Mouse (Mus musculus): ENCODE results near the gene Relt. TPM values are rescaled to one million over a fixed set of nuclear protein-coding genes. Genes with fewer than 3 reads are reported as not detected.
A peak's percentile ranks its signal among the peaks of the same experiment; 100 is the strongest.

The Relt gene
- polyA plus RNA-seq, 1 experiment: 77.5 TPM

GRCm38 (mm10) chr7:100860450-100860849, 2.8 kb downstream of the Relt start:
- Histone ChIP-seq H3K4me1 (replicated peaks; ENCODE audit: control insufficient read depth, insufficient read depth, low read length) (peaks cover 30% of the 10 kb centered on the region), H3K36me3 (ENCODE audit: control insufficient read depth, insufficient read depth, low read length) (no peaks in the 10 kb centered on the region), H3K27me3 (ENCODE audit: control insufficient read depth, insufficient read depth, low read length) (no peaks in the 10 kb centered on the region), H3K27ac (ENCODE audit: control insufficient read depth, insufficient read depth, low read length) (no peak overlapping the region), H3K4me3 (ENCODE audit: control insufficient read depth, insufficient read depth, low read length) (no peak overlapping the region)
- WGBS: 71% methylated on average over 3 of the region's 3 CpGs
- no peak for DNase-seq
- no peak for TF ChIP-seq CTCF (IDR thresholded peaks at IDR 0.05; ENCODE audit: borderline replicate concordance, control insufficient read depth, extremely low read depth, insufficient read depth, low read length, poor library complexity)
- no peak for TF ChIP-seq POLR2A (IDR thresholded peaks at IDR 0.05; ENCODE audit: control insufficient read depth, extremely low read depth, insufficient read depth, low read length, poor library complexity)

DNA sequence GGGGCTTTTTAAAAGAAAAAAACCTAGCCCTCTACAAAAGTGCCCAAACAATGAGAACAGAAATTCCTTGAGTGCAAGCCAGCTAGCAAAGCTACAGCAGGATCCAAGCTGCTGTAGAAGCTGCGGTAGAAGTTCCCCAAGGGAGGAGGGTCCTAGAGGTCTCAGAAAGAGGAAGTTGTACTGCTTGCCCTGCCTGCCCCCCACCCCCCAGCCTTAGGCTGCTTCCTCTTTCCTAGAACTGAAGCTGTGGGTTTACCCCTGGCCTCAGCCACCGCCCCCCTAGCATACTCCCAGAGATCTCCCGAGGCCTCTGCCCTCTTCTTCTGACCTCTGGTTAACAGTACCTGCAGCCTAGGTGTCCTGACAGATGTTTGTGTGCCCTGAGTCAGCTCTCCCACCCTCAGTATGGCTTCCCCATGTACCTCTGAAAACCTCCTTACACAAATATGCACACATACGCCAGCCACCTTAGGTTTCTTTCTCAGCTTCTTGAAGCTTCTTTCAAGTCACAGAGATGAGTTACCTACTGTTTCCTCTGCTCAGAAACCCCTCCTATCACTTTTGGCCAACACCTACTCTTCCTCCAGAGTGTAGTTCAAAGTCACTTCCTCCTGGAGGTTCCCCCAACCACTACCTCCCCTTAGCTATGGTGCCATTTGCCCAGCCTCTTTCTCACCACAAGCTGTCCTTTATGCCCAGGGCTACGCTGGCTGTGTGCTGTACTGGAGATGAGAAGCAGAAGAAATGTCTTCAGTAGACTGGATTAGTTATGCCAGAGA, 7.3 kb downstream of the Relt start:
- H3K4me3 ChIP-seq (ENCODE audit: control insufficient read depth, insufficient read depth, low read length): peak overlapping the region; percentile 43

GRCm38 (mm10) chr7:100855300-100855699, 7.9 kb downstream of the Relt start:
- no peaks in the 10 kb centered on the region for H3K36me3 ChIP-seq (ENCODE audit: control insufficient read depth, insufficient read depth, low read length)
- TF ChIP-seq POLR2A (IDR thresholded peaks at IDR 0.05; ENCODE audit: control insufficient read depth, extremely low read depth, insufficient read depth, low read length, poor library complexity) (no peak), CTCF (IDR thresholded peaks at IDR 0.05; ENCODE audit: borderline replicate concordance, control insufficient read depth, extremely low read depth, insufficient read depth, low read length, poor library complexity) (no peak)
- DNase-seq: no peak
- peak overlapping the region; percentile 99 for H3K27ac ChIP-seq (ENCODE audit: control insufficient read depth, insufficient read depth, low read length)
- H3K4me1 ChIP-seq (replicated peaks; ENCODE audit: control insufficient read depth, insufficient read depth, low read length): peaks cover 66% of the 10 kb centered on the region
- 10% methylated on average over 4 of the region's 4 CpGs for WGBS
- no peaks in the 10 kb centered on the region for H3K27me3 ChIP-seq (ENCODE audit: control insufficient read depth, insufficient read depth, low read length)
- peak overlapping the region; percentile 43 for H3K4me3 ChIP-seq (ENCODE audit: control insufficient read depth, insufficient read depth, low read length)

More for the DNA sequence above, 7.3 kb downstream of the Relt start:
- Histone ChIP-seq H3K27me3 (ENCODE audit: control insufficient read depth, insufficient read depth, low read length) (no peaks in the 10 kb centered on the region), H3K36me3 (ENCODE audit: control insufficient read depth, insufficient read depth, low read length) (no peaks in the 10 kb centered on the region), H3K27ac (ENCODE audit: control insufficient read depth, insufficient read depth, low read length) (peak overlapping the region; percentile 99), H3K4me1 (replicated peaks; ENCODE audit: control insufficient read depth, insufficient read depth, low read length) (peaks cover 66% of the 10 kb centered on the region)
- peak; percentile 74 for DNase-seq
- 1% methylated on average over 5 of the region's 5 CpGs for WGBS
- no peak for TF ChIP-seq CTCF (IDR thresholded peaks at IDR 0.05; ENCODE audit: borderline replicate concordance, control insufficient read depth, extremely low read depth, insufficient read depth, low read length, poor library complexity)
- TF ChIP-seq POLR2A (IDR thresholded peaks at IDR 0.05; ENCODE audit: control insufficient read depth, extremely low read depth, insufficient read depth, low read length, poor library complexity): no peak

DNA sequence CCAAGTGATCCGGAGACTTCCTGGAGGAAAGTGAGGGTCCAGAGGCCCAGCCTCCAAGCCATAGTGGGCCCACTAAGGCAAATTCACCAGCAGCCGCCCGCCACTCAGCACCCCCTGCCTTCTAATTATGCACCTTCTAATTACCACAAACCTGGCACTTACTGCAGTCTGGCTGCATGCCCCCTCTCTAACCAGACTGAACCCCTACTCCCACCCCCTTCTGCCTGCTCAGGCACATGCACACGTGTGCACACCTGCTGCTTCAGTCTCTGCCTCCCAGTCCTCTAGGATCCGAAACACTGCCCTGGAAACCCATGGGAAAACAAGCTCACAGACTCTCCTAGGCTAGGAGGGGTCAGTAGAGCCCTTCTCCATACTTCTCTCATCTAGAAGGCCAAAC, 8.4 kb downstream of the Relt start:
- TF ChIP-seq CTCF (IDR thresholded peaks at IDR 0.05; ENCODE audit: borderline replicate concordance, control insufficient read depth, extremely low read depth, insufficient read depth, low read length, poor library complexity): no peak
- TF ChIP-seq POLR2A (IDR thresholded peaks at IDR 0.05; ENCODE audit: control insufficient read depth, extremely low read depth, insufficient read depth, low read length, poor library complexity): no peak
- Histone ChIP-seq H3K27me3 (ENCODE audit: control insufficient read depth, insufficient read depth, low read length) (no peaks in the 10 kb centered on the region), H3K36me3 (ENCODE audit: control insufficient read depth, insufficient read depth, low read length) (no peaks in the 10 kb centered on the region), H3K4me1 (replicated peaks; ENCODE audit: control insufficient read depth, insufficient read depth, low read length) (peaks cover 66% of the 10 kb centered on the region), H3K4me3 (ENCODE audit: control insufficient read depth, insufficient read depth, low read length) (peak overlapping the region; percentile 43), H3K27ac (ENCODE audit: control insufficient read depth, insufficient read depth, low read length) (peak overlapping the region; percentile 99)
- DNase-seq: no peak
- WGBS: 21% methylated on average over 5 of the region's 5 CpGs

- Histone ChIP-seq H3K36me3 (ENCODE audit: control insufficient read depth, insufficient read depth, low read length) (no peaks in the 10 kb centered on the region; the same call in 1 of the 2 replicates), H3K4me3 (ENCODE audit: control insufficient read depth, insufficient read depth, low read length) (peak overlapping the region; percentile 43), H3K4me1 (replicated peaks; ENCODE audit: control insufficient read depth, insufficient read depth, low read length) (peaks cover 66% of the 10 kb centered on the region), H3K27ac (ENCODE audit: control insufficient read depth, insufficient read depth, low read length) (peak overlapping the region; percentile 99; the same call in 1 of the 2 replicates), H3K27me3 (ENCODE audit: control insufficient read depth, insufficient read depth, low read length) (no peaks in the 10 kb centered on the region)
- no peak for DNase-seq
- WGBS: 38% methylated on average over 6 of the region's 6 CpGs
- no peak for TF ChIP-seq POLR2A (IDR thresholded peaks at IDR 0.05; ENCODE audit: control insufficient read depth, extremely low read depth, insufficient read depth, low read length, poor library complexity)
- TF ChIP-seq CTCF (IDR thresholded peaks at IDR 0.05; ENCODE audit: borderline replicate concordance, control insufficient read depth, extremely low read depth, insufficient read depth, low read length, poor library complexity): no peak
These were observed 9.0 kb downstream of the Relt start for GRCm38 (mm10) chr7:100854137-100854814.

DNA sequence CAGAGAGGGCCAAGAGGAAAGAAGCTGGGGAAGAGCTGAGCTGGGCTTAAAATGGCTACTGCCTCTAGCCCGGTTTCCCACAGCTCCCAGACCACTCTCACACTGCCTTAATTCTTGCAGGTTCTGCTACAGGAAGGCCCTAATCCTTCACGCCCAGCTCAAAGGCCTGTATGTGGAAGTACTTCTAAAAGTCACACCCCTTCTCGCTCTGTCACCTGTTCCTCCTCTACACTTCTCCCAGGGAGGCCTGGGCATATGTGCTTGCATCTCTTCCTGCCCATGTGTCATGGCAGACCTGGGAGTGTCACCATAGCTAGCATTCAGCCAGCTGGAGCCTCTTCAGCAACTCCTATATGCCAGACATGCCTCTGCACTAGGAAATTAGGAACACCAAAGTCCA, 9.8 kb downstream of the Relt start:
- TF ChIP-seq POLR2A (IDR thresholded peaks at IDR 0.05; ENCODE audit: control insufficient read depth, extremely low read depth, insufficient read depth, low read length, poor library complexity) (no peak), CTCF (IDR thresholded peaks at IDR 0.05; ENCODE audit: borderline replicate concordance, control insufficient read depth, extremely low read depth, insufficient read depth, low read length, poor library complexity) (no peak)
- Histone ChIP-seq H3K27ac (ENCODE audit: control insufficient read depth, insufficient read depth, low read length) (peak overlapping the region; percentile 5; the same call in 1 of the 2 replicates), H3K4me1 (replicated peaks; ENCODE audit: control insufficient read depth, insufficient read depth, low read length) (peaks cover 66% of the 10 kb centered on the region)

More for the DNA sequence above, 9.8 kb downstream of the Relt start:
- no peak for DNase-seq
- no peaks in the 10 kb centered on the region for H3K27me3 ChIP-seq (ENCODE audit: control insufficient read depth, insufficient read depth, low read length)
- H3K36me3 ChIP-seq (ENCODE audit: control insufficient read depth, insufficient read depth, low read length): peaks cover 3% of the 10 kb centered on the region; the same call in 1 of the 2 replicates
- 37% methylated on average over 3 of the region's 3 CpGs for WGBS
- no peak overlapping the region for H3K4me3 ChIP-seq (ENCODE audit: control insufficient read depth, insufficient read depth, low read length)

Data from thymus, adult 2 months (tissue).